Mouse (Mus musculus) heart, adult 2 months (tissue): ENCODE measurements around the gene Ccl28.

ENCODE experiments used
- CTCF ChIP-seq: fragments of 200-600 bp; IDR thresholded peaks from 2 replicates; pipeline ENCODE4 v1.8.1; 2022; ENCODE audit warnings: antibody characterized with exemption, mild to moderate bottlenecking, moderate library complexity
- POLR2A ChIP-seq: fragments of 200-500 bp; IDR thresholded peaks from 2 replicates; pipeline ENCODE4 v1.6.1; 2011; ENCODE audit warnings: mild to moderate bottlenecking, low read depth, low read length, control low read depth; ENCODE audit not compliant: insufficient read depth

- TF ChIP-seq CTCF (no peak), POLR2A (peak; percentile 78)
Observed at GRCm38 (mm10) chr13:119690039-119690728, 66.6 kb downstream of the Ccl28 start, which contains the start of gene Hmgcs1.
